Mouse (Mus musculus): Measurements from ENCODE around the gene Gpn3.

DNA sequence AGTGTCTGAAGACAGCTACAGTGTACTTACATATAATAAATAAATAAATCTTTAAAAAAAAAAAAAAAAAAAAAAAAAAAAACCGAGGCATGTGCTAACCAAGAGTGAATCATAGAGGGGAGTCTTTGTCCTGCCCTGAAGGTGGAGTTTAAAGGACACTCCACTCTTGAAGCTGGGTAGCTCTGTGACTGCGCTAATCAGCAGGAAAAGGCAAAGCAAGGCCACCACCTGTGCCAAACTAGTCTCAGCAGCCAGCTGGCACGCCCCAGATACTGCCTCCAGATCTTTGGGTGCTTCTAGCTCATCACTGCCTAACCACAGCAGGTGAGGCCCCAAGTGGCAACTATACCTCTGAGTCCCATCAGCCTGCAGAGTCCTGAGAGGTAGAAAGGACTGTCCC, 37.0 kb upstream of the Gpn3 start:
- TF ChIP-seq CTCF (IDR thresholded peaks at IDR 0.05; ENCODE audit: extremely low read depth, insufficient read depth, insufficient read length, insufficient replicate concordance) (no peak), POLR2A (IDR thresholded peaks at IDR 0.05; ENCODE audit: low read depth, low read length) (no peak)

All from spleen, adult 2 months (tissue).